Mouse (Mus musculus) myocyte (in vitro differentiated cells): ENCODE results near the gene Reep1. TPM values are rescaled to one million over a fixed set of nuclear protein-coding genes. Genes with fewer than 3 reads are reported as not detected.

Source experiments
- H3K27me3 ChIP-seq: one replicate; pipeline ENCODE4 v1.6.1; 2011; ENCODE audit not compliant: control insufficient read depth, insufficient read depth, insufficient read length
- H3K36me3 ChIP-seq: one replicate; pipeline ENCODE4 v1.6.1; 2011; ENCODE audit not compliant: control insufficient read depth, insufficient read depth
- H3K4me2 ChIP-seq: one replicate; pipeline ENCODE4 v1.6.1; 2011; ENCODE audit warnings: low read depth, control low read depth
- H3K4me3 ChIP-seq: one replicate; pipeline ENCODE4 v1.5.1; 2011; ENCODE audit warnings: mild to moderate bottlenecking, control low read depth, moderate library complexity
- H3K79me2 ChIP-seq: one replicate; pipeline ENCODE4 v1.6.1; 2011; ENCODE audit not compliant: control insufficient read depth, insufficient read depth
- H3ac ChIP-seq: one replicate; pipeline ENCODE4 v1.6.1; 2011; ENCODE audit not compliant: control insufficient read depth, insufficient read length
- CEBPB ChIP-seq: IDR thresholded peaks from 2 replicates; pipeline ENCODE4 v1.6.1; 2011; ENCODE audit warnings: mild to moderate bottlenecking, moderate library complexity; ENCODE audit not compliant: poor library complexity, insufficient read depth, severe bottlenecking
- E2F4 ChIP-seq: IDR thresholded peaks from one replicate; pipeline ENCODE4 v1.6.1; 2011; ENCODE audit warnings: mild to moderate bottlenecking, control low read depth, moderate library complexity; ENCODE audit not compliant: insufficient read depth
- MAX ChIP-seq: IDR thresholded peaks from one replicate; pipeline ENCODE4 v1.6.1; 2011; ENCODE audit warnings: low read depth, mild to moderate bottlenecking, control low read depth
- MYOD1 ChIP-seq, 3 experiments: IDR thresholded peaks; one replicate each; pipeline ENCODE4 v1.6.1; 2011; ENCODE audit warnings: control low read depth in 2 of 3, low read depth in 2 of 3, mild to moderate bottlenecking in 2 of 3, moderate library complexity in 1 of 3; ENCODE audit not compliant: insufficient read length in 2 of 3, control insufficient read depth in 1 of 3
- MYOG ChIP-seq, 3 experiments: IDR thresholded peaks; one replicate each; pipeline ENCODE4 v1.6.1; 2011; ENCODE audit warnings: control low read depth in 2 of 3, low read depth in 2 of 3, mild to moderate bottlenecking in 2 of 3; ENCODE audit not compliant: insufficient read length in 2 of 3, control insufficient read depth in 1 of 3, insufficient read depth in 1 of 3
- POLR2A ChIP-seq: IDR thresholded peaks from one replicate; pipeline ENCODE4 v1.6.1; 2011; ENCODE audit warnings: low read depth, mild to moderate bottlenecking, control low read depth, moderate library complexity; ENCODE audit not compliant: insufficient read length
- POLR2AphosphoS2 ChIP-seq: IDR thresholded peaks from one replicate; pipeline ENCODE4 v1.6.1; 2011; ENCODE audit warnings: low read depth, control low read depth; ENCODE audit not compliant: insufficient read length
- REST ChIP-seq: IDR thresholded peaks from one replicate; pipeline ENCODE4 v1.6.1; 2011; ENCODE audit warnings: mild to moderate bottlenecking, control low read depth, moderate library complexity; ENCODE audit not compliant: insufficient read depth, insufficient read length
- SRF ChIP-seq: IDR thresholded peaks from one replicate; pipeline ENCODE4 v1.6.1; 2011; ENCODE audit warnings: low read depth; ENCODE audit not compliant: control insufficient read depth, insufficient read length
- TCF12 ChIP-seq: IDR thresholded peaks from one replicate; pipeline ENCODE4 v1.6.1; 2011; ENCODE audit warnings: mild to moderate bottlenecking, control low read depth; ENCODE audit not compliant: poor library complexity, insufficient read depth, severe bottlenecking
- TCF3 ChIP-seq: IDR thresholded peaks from one replicate; pipeline ENCODE4 v1.6.1; 2011; ENCODE audit warnings: low read depth, control low read depth; ENCODE audit not compliant: insufficient read length
- USF1 ChIP-seq: IDR thresholded peaks from one replicate; pipeline ENCODE4 v1.6.1; 2011; ENCODE audit warnings: low read depth, mild to moderate bottlenecking, control low read depth, moderate library complexity
- polyA plus RNA-seq: library from polyadenylated mRNA; unstranded; fragments of >200 nt; fragmentation: generic; extraction: Trizol; gene quantifications from one replicate; pipeline ENCODE4 v1.2.1, GENCODE M21; 2012; ENCODE audit warnings: missing spikeins

The Reep1 gene
- polyA plus RNA-seq, 1 experiment: 1.1 TPM

- Histone ChIP-seq H3K36me3 (no peaks in the 10 kb centered on the region), H3K79me2 (no peaks in the 10 kb centered on the region), H3K27me3 (peaks cover 8% of the 10 kb centered on the region), H3ac (no peak overlapping the region), H3K4me2 (peak overlapping the region; percentile 47), H3K4me3 (no peak overlapping the region)
- no peak for TF ChIP-seq MYOG (IDR thresholded peaks at IDR 0.05; ENCODE audit: control insufficient read depth in 1 of 3, insufficient read depth in 1 of 3, insufficient read length in 2 of 3, low read depth in 2 of 3)
Measured at GRCm38 (mm10) chr6:71803609-71804008, 96.2 kb downstream of the Reep1 start.

- Histone ChIP-seq H3K4me2 (peak overlapping the region; percentile 47), H3K27me3 (peaks cover 7% of the 10 kb centered on the region), H3ac (no peak overlapping the region), H3K4me3 (no peak overlapping the region), H3K36me3 (no peaks in the 10 kb centered on the region), H3K79me2 (no peaks in the 10 kb centered on the region)
- TF ChIP-seq MYOG (IDR thresholded peaks at IDR 0.05; ENCODE audit: control insufficient read depth in 1 of 3, insufficient read depth in 1 of 3, insufficient read length in 2 of 3, low read depth in 2 of 3): peak in 1 of 3 experiments; percentile 39
- no peak for TF ChIP-seq POLR2AphosphoS2
- peak in 1 of 3 experiments; percentile 66 for TF ChIP-seq MYOD1 (IDR thresholded peaks at IDR 0.05; ENCODE audit: control insufficient read depth in 1 of 3, insufficient read length in 2 of 3, low read depth in 2 of 3)
- TF ChIP-seq USF1: no peak
Measured at GRCm38 (mm10) chr6:71804061-71804829, 96.9 kb downstream of the Reep1 start.

GRCm38 (mm10) chr6:71806713-71807112, 99.4 kb downstream of the Reep1 start:
- H3K79me2 ChIP-seq: no peaks in the 10 kb centered on the region
- TF ChIP-seq SRF (no peak), POLR2AphosphoS2 (no peak), TCF3 (no peak), USF1 (no peak)
- peaks cover 7% of the 10 kb centered on the region for H3K36me3 ChIP-seq
- H3K4me3 ChIP-seq: no peak overlapping the region
- H3ac ChIP-seq: no peak overlapping the region
- no peak overlapping the region for H3K4me2 ChIP-seq
- H3K27me3 ChIP-seq: no peaks in the 10 kb centered on the region

GRCm38 (mm10) chr6:71809890-71810289, 102.5 kb downstream of the Reep1 start:
- Histone ChIP-seq H3ac (no peak overlapping the region), H3K79me2 (no peaks in the 10 kb centered on the region), H3K4me2 (no peak overlapping the region), H3K27me3 (no peaks in the 10 kb centered on the region), H3K4me3 (no peak overlapping the region), H3K36me3 (peaks cover 7% of the 10 kb centered on the region)
- TF ChIP-seq POLR2A: no peak
- no peak for TF ChIP-seq USF1
- TF ChIP-seq CEBPB: no peak
- no peak for TF ChIP-seq MYOG (IDR thresholded peaks at IDR 0.05; ENCODE audit: control insufficient read depth in 1 of 3, insufficient read depth in 1 of 3, insufficient read length in 2 of 3, low read depth in 2 of 3)
- no peak for TF ChIP-seq REST
- TF ChIP-seq SRF: no peak
- TF ChIP-seq POLR2AphosphoS2: no peak

- no peak for TF ChIP-seq E2F4
- TF ChIP-seq USF1: no peak
- TF ChIP-seq CEBPB: no peak
- TF ChIP-seq SRF: no peak
- no peak for TF ChIP-seq MYOG (IDR thresholded peaks at IDR 0.05; ENCODE audit: control insufficient read depth in 1 of 3, insufficient read depth in 1 of 3, insufficient read length in 2 of 3, low read depth in 2 of 3)
- no peak for TF ChIP-seq MAX
- TF ChIP-seq POLR2AphosphoS2: no peak
- TF ChIP-seq MYOD1 (IDR thresholded peaks at IDR 0.05; ENCODE audit: control insufficient read depth in 1 of 3, insufficient read length in 2 of 3, low read depth in 2 of 3): no peak
- no peak for TF ChIP-seq POLR2A
- no peak for TF ChIP-seq REST
- TF ChIP-seq TCF3: no peak
- no peak for TF ChIP-seq TCF12
- Histone ChIP-seq H3K27me3 (no peaks in the 10 kb centered on the region), H3K79me2 (no peaks in the 10 kb centered on the region), H3ac (no peak overlapping the region), H3K36me3 (peaks cover 15% of the 10 kb centered on the region), H3K4me2 (no peak overlapping the region), H3K4me3 (no peak overlapping the region)
Measured at GRCm38 (mm10) chr6:71812820-71813219, 105.5 kb downstream of the Reep1 start.
